Mouse (Mus musculus) thymus, postnatal 4 days (tissue): ENCODE results near the gene Fam205a4.
"Not testable (repeated sequence)": the region's sequence is repeated elsewhere in the genome, so short reads cannot be mapped to it uniquely, and the experiment has no call there.

Source experiments
- DNase-seq: peaks from one replicate; pipeline ENCODE4 v3.0.0; 2021

Gene Fam205a4

GRCm38 (mm10) chr4:41965758-41966157 lies at the start of gene Fam205a4:
Fam205a4 (plus strand) TSS chr4:41966058.
- DNase-seq: not testable (repeated sequence)

- DNase-seq: not testable (repeated sequence)
Measured at GRCm38 (mm10) chr4:41941272-41941671, 24.6 kb upstream of the Fam205a4 start, which contains the start of gene Gm20878. Gm20878 (plus strand) TSS chr4:41941572.
